Mouse (Mus musculus) urinary bladder, postnatal 25 days (tissue): ENCODE measurements at regions not wholly inside any gene's neighbourhood (a gene's known extent, or its start where the extent isn't known, plus 50 kb on each side); places are given as distances from the start of the nearest gene placed in this dataset.
"Not testable (repeated sequence)": the region's sequence is repeated elsewhere in the genome, so short reads cannot be mapped to it uniquely, and the experiment has no call there.

Experiments used
- DNase-seq: peaks from one replicate; pipeline ENCODE4 v3.0.0; 2022; ENCODE audit warnings: low spot score

DNA sequence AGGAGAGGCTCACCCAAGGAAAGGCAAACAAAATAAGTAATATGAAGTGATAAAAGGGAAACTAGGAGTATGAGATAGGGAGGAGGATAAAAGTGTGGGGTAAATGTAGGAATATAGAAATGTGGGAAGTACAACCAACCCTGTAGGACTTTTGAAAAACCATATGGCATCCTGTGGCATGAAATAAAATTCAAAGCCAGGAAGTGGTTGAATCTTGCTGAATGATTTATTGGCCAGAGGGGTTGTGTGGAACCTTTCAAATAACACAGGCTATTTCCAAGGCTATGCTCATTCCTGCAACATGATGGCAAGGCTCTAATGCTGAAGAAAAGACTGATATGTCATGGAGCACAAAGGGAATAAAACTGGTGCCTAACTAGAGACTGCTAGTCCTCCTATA is 347.9 kb downstream of the Gm11232 start:
- DNase-seq, result no peak

DNA sequence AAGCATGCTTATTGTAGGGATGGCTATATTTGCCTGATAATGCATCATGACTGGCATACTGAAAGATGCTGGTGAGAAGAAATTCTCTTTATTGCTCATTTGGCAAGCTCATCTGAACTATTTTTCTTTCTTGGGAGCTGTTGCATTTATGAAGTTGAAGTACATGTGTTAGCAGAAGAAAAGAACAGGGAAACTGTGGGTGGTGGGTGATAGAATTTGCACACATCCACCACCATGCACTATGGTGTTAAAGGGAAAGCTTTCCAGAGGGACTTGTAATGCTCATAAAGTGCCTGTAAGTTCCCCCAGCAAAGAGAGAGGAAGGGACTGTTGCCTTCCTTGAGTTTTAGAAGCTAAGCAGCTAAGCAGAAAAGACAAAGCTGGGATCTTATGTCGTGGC is 367.3 kb downstream of the Gm11232 start:
- no peak for DNase-seq

DNA sequence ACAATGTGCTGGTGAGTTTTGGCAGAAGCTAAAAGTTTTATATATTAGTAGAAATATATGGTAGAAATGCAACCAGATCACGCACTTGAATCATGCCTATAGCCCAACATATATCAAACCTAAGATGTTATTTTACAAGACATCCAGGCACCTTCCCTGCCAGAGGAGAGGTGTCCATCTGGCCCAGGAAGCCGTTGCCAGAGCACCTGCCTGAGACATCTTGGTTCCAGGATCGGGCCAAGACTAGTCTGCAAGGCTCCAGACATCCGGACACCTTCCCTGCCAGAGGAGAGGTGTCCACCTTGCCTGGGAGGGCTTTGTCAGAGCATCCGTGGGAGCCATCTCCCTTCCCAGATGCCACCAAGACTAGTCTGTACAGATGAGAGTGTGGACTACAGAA is 388.5 kb downstream of the Gm11232 start:
- DNase-seq, result no peak

DNA sequence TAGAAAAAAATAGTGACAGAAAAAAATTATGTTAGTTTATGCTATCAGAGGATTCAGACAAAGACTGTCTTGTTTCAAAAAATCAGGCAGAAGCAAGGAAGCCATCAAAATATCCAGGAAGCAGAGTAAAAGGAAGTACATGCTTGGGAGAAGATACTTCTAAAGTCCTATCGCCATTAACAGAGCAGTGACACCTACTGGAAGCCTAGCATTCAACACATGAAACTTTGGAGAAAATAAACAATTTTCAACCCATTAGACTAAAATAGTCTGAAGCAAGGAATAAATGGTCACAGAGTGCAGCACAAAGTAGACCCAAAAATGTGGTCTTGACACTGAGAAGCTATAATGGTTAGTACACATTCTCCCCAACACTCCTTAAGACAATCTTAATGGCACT is 394.0 kb downstream of the Gm11232 start:
- no peak for DNase-seq

DNA sequence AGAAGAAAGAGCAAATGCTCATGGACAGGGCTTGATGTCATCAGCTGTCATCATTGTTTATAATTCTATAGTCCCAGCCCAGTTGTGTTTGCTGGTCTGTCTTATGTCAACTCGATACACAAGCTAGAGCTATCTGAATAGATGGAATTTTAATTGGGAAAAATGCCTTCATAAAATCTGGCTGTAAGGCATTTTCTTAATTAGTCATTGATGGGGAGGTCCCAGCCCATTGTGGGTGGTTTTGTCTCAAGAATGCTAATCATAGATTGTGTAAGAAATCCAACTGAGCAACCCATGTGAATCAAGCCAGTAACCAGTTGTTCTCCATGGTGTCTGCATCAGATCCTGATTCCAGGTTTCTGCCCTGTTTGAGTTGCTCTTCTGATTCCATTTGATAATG is 400.1 kb downstream of the Gm11232 start:
- DNase-seq, result no peak

DNA sequence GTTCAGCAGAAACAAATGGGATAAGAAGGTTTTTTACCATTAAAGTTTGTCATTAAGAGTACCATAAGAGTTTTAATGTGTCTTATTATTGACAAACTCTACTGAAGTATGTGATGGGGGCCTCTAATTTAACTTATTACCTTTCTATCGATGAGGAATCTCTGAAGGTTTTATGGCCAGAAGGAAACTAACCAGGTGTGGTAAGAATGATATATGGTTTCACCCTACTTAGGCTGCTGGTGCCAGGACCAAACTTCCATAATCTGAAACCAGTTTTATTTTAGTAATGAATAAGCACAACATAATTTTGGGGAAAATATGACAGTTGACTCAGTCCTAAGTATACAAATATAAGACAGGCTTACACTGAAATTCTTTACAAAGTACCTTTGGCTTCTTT is 401.1 kb downstream of the Gm11232 start:
- no peak for DNase-seq

DNA sequence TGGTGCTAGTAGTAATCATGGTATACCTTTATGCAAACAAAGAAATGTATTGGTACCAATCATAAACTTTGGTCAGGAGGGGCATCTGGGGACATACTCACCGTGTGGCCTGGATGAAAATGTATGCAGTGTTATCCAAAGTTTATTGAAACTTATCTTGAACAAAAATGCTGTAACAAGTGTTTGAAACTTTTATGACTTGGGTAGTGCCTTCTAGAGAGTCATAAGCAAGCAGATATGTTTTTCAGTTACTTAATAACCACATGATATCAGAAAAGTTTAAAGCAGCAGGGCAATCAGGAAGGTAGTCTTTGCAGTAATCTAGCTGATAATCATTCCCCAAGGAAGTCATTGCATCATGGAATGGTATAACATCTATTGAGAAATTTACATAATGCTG is 401.5 kb downstream of the Gm11232 start:
- no peak for DNase-seq

DNA sequence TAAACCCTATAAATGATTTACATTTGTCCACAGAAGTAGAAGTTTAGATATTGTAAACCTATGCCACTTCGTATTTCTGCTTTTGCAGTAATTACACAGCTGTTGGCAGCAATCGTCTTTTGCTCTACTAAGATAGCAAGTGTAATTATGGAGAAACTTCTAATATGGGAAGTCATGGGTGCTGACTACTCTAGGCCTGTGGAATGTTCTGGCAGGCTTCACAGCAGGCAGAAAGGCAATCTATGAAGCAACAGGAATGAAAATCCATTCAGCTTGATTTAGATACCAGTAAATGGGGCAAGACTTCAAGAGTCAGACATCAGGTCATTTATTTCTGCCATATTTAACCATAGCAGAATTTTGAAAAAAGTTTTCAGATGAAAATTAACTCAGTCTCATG is 405.9 kb downstream of the Gm11232 start:
- no peak for DNase-seq

- no peak for DNase-seq
Observed at GRCm38 (mm10) chr4:71343068-71343467, 414.7 kb downstream of the Gm11232 start.

DNA sequence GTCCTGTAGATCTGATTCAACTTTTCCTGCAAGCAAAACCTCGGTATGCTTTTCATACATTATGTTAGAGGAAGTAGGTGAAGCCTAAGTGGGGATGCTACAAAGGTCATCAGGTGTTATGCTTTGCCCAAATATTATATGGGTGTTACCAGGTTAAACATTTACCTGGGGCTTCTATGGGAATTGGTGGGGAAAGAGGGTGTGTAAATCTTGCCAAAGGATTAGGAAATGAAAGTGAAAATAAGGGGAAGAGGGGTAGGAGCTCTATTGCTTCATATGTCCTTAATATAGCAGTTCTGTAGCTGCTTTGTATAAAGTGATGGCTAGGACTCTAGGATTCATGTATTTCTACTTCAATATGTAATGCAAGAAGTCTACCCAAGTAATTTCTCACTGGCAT is 419.2 kb downstream of the Gm11232 start:
- no peak for DNase-seq

DNA sequence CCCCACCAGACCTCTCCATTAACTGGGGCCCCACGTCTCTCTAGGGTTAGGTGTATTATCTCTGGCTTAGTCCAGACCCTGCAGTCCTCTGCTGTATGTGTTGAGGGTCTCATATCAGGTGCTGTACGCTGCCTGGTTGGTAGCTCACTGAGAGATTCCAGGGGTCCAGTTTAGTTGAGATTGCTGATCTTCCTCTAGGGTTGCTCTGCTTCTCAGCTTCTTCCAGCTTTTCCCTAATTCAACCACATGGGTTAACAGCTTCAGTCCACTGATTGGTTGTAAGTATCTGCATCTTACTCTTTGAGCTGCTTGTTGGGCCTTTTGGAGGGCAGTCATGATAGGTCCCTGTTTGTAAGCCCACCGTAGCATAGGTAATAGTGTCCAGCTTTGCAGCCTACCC is 425.1 kb downstream of the Gm11232 start:
- DNase-seq, result no peak

GRCm38 (mm10) chr4:71332018-71332417 is 425.7 kb downstream of the Gm11232 start:
- peak; percentile 10 for DNase-seq

GRCm38 (mm10) chr4:71316605-71317004 is 441.2 kb downstream of the Gm11232 start:
- no peak for DNase-seq

- no peak for DNase-seq
Observed at GRCm38 (mm10) chr4:71307176-71307612, 450.6 kb downstream of the Gm11232 start.

- DNase-seq, result no peak
Observed at GRCm38 (mm10) chr4:71306690-71307089, 451.1 kb downstream of the Gm11232 start.

DNA sequence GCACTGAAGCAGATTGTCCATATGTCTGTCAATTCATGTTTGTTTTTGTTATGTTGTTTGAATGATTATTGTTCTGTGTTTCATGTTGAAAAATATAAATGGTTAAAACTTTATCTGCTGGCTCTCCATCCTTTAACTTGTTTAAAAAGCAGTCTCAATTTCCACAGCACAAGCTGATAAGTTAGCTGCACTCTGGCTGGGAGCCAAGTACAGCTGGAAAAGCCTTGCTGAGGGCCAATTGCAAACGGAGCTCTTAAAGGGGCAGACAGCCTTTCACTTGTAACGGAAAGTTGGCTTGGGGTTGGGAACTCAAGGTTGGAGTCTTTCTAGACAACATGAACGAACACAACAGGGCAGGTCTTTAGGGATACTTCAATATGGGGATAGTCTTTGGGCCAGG is 462.0 kb downstream of the Gm11232 start:
- DNase-seq, result not testable (repeated sequence)

GRCm38 (mm10) chr4:71291741-71292149 is 466.0 kb downstream of the Gm11232 start:
- no peak for DNase-seq

DNA sequence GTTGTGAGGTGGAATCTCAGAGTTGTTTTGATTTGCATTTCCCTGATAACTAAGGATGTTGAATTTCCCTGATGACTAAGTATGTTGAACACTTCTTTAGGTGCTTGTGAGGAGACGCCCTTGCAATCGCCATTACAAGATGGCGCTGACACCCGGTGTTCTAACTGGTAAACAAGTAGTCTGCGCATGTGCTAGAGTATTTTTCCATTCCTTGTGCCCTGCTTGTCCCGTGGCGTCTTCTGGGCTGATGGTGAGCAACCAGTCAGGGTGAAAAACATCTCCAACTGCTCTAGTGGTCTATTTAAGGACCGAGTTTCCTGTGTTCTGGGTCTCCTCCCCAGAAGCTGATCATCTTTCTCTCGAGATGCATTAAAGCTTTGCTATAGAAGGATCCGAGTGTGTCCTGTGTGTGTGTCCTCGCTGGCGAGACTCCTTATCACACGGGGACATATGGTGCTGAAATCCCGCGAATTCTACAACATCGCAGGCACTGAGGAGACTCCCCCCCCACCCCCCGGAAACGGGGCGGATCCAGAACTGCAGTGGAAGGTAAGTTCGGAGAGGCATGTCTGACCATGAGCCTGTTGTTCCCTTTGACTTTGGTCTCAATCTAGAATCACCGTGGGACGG is 466.5 kb downstream of the Gm11232 start:
- not testable (repeated sequence) for DNase-seq

DNA sequence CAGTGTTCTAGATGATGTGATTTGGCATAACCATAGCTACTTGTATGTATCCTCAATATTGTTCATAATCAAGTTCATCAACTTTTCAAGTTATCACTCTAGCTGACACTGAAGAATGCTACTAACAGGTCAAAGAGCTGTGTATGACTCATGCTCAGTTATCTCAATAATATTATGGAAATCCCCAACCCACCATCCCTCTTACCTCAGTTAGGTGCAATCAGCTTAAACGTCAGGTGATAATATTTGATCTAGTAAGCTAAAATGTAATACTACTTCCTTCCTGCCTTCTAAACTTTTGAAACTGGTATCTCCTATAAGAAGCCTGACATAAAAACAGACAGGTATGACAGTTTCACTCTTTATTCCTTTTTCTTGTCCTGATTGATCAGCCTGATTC is 474.6 kb downstream of the Gm11232 start:
- DNase-seq, result no peak

DNA sequence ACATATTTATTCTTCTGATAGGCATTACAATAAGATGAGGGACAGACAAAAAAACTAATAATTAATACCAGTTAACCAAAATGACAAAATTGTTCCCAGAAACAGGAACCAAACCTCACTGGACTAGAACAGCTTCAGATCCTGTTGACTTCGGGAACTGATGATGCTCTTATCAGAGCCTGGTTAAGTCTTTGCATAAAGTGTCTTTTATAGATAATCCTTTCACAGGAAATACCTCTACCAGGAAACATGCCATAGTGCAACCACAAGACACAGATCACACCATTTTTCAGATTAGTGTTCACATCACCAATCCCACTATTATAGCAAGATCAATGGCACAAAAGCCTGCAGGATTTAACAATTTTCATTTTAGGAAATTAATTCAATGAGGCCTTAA is 478.1 kb downstream of the Gm11232 start:
- DNase-seq, result no peak

- no peak for DNase-seq
Observed at GRCm38 (mm10) chr4:71259897-71260296, 497.9 kb downstream of the Gm11232 start.

DNA sequence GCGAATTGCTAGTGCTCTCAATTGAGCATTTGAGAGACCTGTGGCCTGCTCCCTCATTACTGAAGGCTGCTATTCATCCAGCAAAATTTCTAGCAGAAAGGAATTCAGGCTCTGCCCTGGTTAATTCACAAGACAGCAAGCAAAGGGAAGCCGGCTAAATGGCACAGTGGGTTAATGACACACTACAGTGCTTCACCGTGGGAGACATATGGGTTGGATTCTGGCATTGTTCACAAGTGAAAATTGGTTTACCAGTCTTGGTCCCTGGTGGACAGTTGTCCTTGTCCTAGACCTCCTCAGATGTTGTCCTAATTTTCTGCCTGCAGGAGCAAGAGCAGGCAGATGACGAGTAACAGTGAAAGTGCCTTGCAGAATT is 527.3 kb downstream of the Gm11232 start:
- DNase-seq, result no peak

DNA sequence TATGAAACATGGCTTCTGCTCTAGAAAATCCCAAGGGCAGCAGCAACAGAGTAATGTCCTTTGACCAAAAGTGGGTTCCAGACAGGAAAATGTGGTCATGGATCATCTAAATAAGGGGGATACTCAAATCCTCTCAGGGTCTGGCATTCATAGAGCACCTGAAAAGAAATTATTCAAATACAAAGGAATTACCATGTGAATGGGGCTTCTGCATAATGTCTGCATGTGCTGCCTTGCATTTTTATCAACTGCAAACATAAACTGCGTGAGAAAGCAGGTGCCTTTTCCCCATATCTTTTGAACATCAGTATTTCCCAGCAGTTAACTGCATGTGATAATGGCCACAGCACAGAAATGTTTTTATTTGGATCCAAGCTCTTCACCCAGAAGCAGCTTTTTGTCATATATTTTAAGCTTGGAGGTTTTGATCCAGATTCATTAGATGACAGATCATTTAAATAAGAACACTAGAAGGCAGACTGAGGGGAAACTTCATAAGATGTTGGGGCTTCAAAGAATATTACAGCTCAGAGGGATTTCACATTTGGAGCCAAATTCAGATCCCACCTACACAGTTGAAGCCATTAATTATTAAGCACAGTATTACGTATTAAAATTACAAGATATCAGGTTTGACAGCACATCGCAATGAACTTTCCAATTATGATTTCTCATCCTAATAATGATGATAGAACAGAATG is 527.8 kb downstream of the Gm11232 start:
- DNase-seq, result no peak

DNA sequence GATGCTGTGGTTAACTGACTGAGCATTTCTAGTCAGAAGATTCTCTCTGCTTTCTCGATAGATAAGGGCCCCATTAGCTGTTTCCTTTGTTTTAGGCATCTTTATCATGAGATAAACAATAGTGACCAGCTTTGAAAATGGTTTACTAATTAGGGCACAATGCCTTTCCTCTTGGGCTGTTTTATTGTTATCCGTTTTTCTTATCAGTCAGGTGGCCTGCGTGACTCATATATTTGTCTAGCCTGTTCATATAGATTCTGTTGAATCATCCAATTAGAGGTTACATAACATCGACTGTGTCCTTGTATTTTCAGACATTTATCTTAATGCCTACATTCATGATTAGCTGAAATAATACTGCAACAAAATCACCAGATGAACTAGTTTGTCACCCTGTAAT is 531.1 kb downstream of the Gm11232 start:
- no peak for DNase-seq
